Mouse (Mus musculus): Measurements from ENCODE around the gene Fhit.
A peak's percentile ranks its signal among the peaks of the same experiment; 100 is the strongest.
"Not testable (repeated sequence)": the region's sequence is repeated elsewhere in the genome, so short reads cannot be mapped to it uniquely, and the experiment has no call there.

Gene Fhit

GRCm38 (mm10) chr14:10917893-10918803 is 243.7 kb downstream of the Fhit start:
- DNase-seq (ENCODE audit: low read depth, low spot score): no peak

- no peak for DNase-seq (ENCODE audit: low read depth, low spot score)
Observed at GRCm38 (mm10) chr14:10908011-10908410, 253.8 kb downstream of the Fhit start.

- DNase-seq (ENCODE audit: low read depth, low spot score): no peak
Observed at GRCm38 (mm10) chr14:10882759-10883158, 279.1 kb downstream of the Fhit start.

GRCm38 (mm10) chr14:10880749-10881148 is 281.1 kb downstream of the Fhit start:
- DNase-seq (ENCODE audit: low read depth, low spot score): no peak

GRCm38 (mm10) chr14:10874595-10875372 is 287.1 kb downstream of the Fhit start:
- DNase-seq (ENCODE audit: low read depth, low spot score): no peak

GRCm38 (mm10) chr14:10857606-10858005 is 304.2 kb downstream of the Fhit start:
- no peak for DNase-seq (ENCODE audit: low read depth, low spot score)

GRCm38 (mm10) chr14:10851936-10852335 is 309.9 kb downstream of the Fhit start:
- no peak for DNase-seq (ENCODE audit: low read depth, low spot score)

GRCm38 (mm10) chr14:10836001-10836400 is 325.8 kb downstream of the Fhit start:
- DNase-seq (ENCODE audit: low read depth, low spot score): no peak

- no peak for DNase-seq (ENCODE audit: low read depth, low spot score)
Observed at GRCm38 (mm10) chr14:10824819-10825218, 337.0 kb downstream of the Fhit start.

- DNase-seq (ENCODE audit: low read depth, low spot score): no peak
Observed at GRCm38 (mm10) chr14:10813551-10813950, 348.3 kb downstream of the Fhit start.

GRCm38 (mm10) chr14:10798489-10799180 is 363.2 kb downstream of the Fhit start:
- DNase-seq (ENCODE audit: low read depth, low spot score): peak; percentile 9

- no peak for DNase-seq (ENCODE audit: low read depth, low spot score)
Observed at GRCm38 (mm10) chr14:10797595-10797994, 364.2 kb downstream of the Fhit start.

GRCm38 (mm10) chr14:10795498-10796075 is 366.2 kb downstream of the Fhit start:
- no peak for DNase-seq (ENCODE audit: low read depth, low spot score)

GRCm38 (mm10) chr14:10783929-10784328 is 377.9 kb downstream of the Fhit start:
- DNase-seq (ENCODE audit: low read depth, low spot score): no peak

- DNase-seq (ENCODE audit: low read depth, low spot score): no peak
Observed at GRCm38 (mm10) chr14:10778721-10779120, 383.1 kb downstream of the Fhit start.

GRCm38 (mm10) chr14:10754883-10755282 is 407.0 kb downstream of the Fhit start:
- DNase-seq (ENCODE audit: low read depth, low spot score): not testable (repeated sequence)

- no peak for DNase-seq (ENCODE audit: low read depth, low spot score)
Observed at GRCm38 (mm10) chr14:10738076-10738475, 423.8 kb downstream of the Fhit start.

- no peak for DNase-seq (ENCODE audit: low read depth, low spot score)
Observed at GRCm38 (mm10) chr14:10722525-10722924, 439.3 kb downstream of the Fhit start.

- no peak for DNase-seq (ENCODE audit: low read depth, low spot score)
Observed at GRCm38 (mm10) chr14:10712916-10713315, 448.9 kb downstream of the Fhit start.

GRCm38 (mm10) chr14:10712522-10712881 is 449.3 kb downstream of the Fhit start:
- DNase-seq (ENCODE audit: low read depth, low spot score): no peak

- no peak for DNase-seq (ENCODE audit: low read depth, low spot score)
Observed at GRCm38 (mm10) chr14:10711841-10712521, 449.9 kb downstream of the Fhit start.

Measured in retina, adult 2 months (tissue).